Mouse (Mus musculus) heart, adult 2 months (tissue): ENCODE measurements around the gene Prokr2.

Experiments
- CTCF ChIP-seq: fragments of 200-600 bp; IDR thresholded peaks from 2 replicates; pipeline ENCODE4 v1.8.1; 2022; ENCODE audit warnings: antibody characterized with exemption, mild to moderate bottlenecking, moderate library complexity
- EP300 ChIP-seq: fragments of 200-500 bp; IDR thresholded peaks from 2 replicates; pipeline ENCODE4 v1.6.1; 2011; ENCODE audit warnings: low read depth, low read length, control low read depth; ENCODE audit not compliant: insufficient read depth
- POLR2A ChIP-seq: fragments of 200-500 bp; IDR thresholded peaks from 2 replicates; pipeline ENCODE4 v1.6.1; 2011; ENCODE audit warnings: mild to moderate bottlenecking, low read depth, low read length, control low read depth; ENCODE audit not compliant: insufficient read depth

- no peak for TF ChIP-seq CTCF
- TF ChIP-seq POLR2A, result no peak
- no peak for TF ChIP-seq EP300
Measured at GRCm38 (mm10) chr2:132427160-132427941, 42.1 kb upstream of the Prokr2 start.
